Mouse (Mus musculus) G1E (cell line): ENCODE data around the gene Spon1. TPM values are rescaled to one million over a fixed set of nuclear protein-coding genes. Genes with fewer than 3 reads are reported as not detected.

Source experiments
- ATAC-seq: 2 replicates; pipeline ENCODE4 v1.8.0; 2016; ENCODE audit warnings: mild to moderate bottlenecking; ENCODE audit not compliant: insufficient number of reproducible peaks, poor library complexity, low FRiP score, severe bottlenecking; ENCODE audit errors: extremely low read depth
- DNase-seq: peaks from one replicate; pipeline ENCODE4 v3.0.0; 2012; ENCODE audit warnings: low spot score
- H3K27me3 ChIP-seq: 2 replicates; pipeline ENCODE4 v1.6.1; 2012; ENCODE audit warnings: mild to moderate bottlenecking, low read length, inconsistent platforms; ENCODE audit not compliant: insufficient read depth
- H3K36me3 ChIP-seq: replicated peaks from 2 replicates; pipeline ENCODE3; 2012; ENCODE audit warnings: mild to moderate bottlenecking, inconsistent platforms
- H3K4me1 ChIP-seq: 2 replicates; pipeline ENCODE4 v1.6.1; 2012; ENCODE audit warnings: low read depth, low read length, inconsistent platforms, mixed read lengths; ENCODE audit not compliant: insufficient read depth
- H3K4me3 ChIP-seq: 2 replicates; pipeline ENCODE4 v1.5.1; 2012; ENCODE audit warnings: low read depth, mild to moderate bottlenecking, inconsistent platforms, low read length, moderate library complexity, mixed read lengths
- H3K9me3 ChIP-seq: replicated peaks from 2 replicates; pipeline ENCODE4 v1.6.1; 2012; ENCODE audit warnings: inconsistent platforms
- CTCF ChIP-seq: IDR thresholded peaks from 2 replicates; pipeline ENCODE4 v1.5.1; 2012; ENCODE audit warnings: low read depth, low read length, inconsistent platforms, mixed read lengths
- GATA1 ChIP-seq: IDR thresholded peaks from 2 replicates; pipeline ENCODE4 v1.6.1; 2012; ENCODE audit warnings: borderline replicate concordance, low read length, inconsistent platforms, mixed read lengths
- GATA2 ChIP-seq: IDR thresholded peaks from 2 replicates; pipeline ENCODE4 v1.6.1; 2012; ENCODE audit warnings: low read depth, low read length, inconsistent platforms, borderline replicate concordance
- POLR2AphosphoS5 ChIP-seq: IDR thresholded peaks from 2 replicates; pipeline ENCODE4 v1.6.1; 2012; ENCODE audit warnings: low read depth, low read length, inconsistent platforms; ENCODE audit not compliant: insufficient replicate concordance
- TAL1 ChIP-seq: conservative IDR thresholded peaks from 2 replicates; pipeline ENCODE4 v1.6.1; 2012; ENCODE audit warnings: low read depth, low read length, inconsistent platforms, mixed read lengths
- polyA plus RNA-seq: library from polyadenylated mRNA; stranded (reverse); fragments of >175 nt; gene quantifications from 2 replicates; pipeline ENCODE4 v1.2.3, GENCODE M21; 2012
- total RNA-seq, 2 experiments: library from RNA; stranded (forward) in 1 of 2; stranded (reverse) in 1 of 2; fragments of 200-1000 nt in 1 of 2; fragments of >200 nt in 1 of 2; fragmentation: Nextera tagmentation in 1 of 2; gene quantifications; 2 replicates each; pipeline ENCODE4 v1.2.3; 2014 to 2017

The Spon1 gene
- total and polyA plus RNA-seq, 3 experiments, result 0.05 TPM; not detected in 2

- H3K4me3 ChIP-seq, result no peak overlapping the region
- no peak for ATAC-seq
- H3K9me3 ChIP-seq, result peaks cover 2% of the 10 kb centered on the region
- no peaks in the 10 kb centered on the region for H3K36me3 ChIP-seq
- no peak for TF ChIP-seq CTCF
- TF ChIP-seq TAL1, result no peak
- no peak for TF ChIP-seq GATA1
- no peak for TF ChIP-seq POLR2AphosphoS5
- H3K4me1 ChIP-seq, result no peaks in the 10 kb centered on the region
- DNase-seq, result no peak
- peaks cover 2% of the 10 kb centered on the region; the same call in 1 of the 2 replicates for H3K27me3 ChIP-seq
These were observed 195.2 kb downstream of the Spon1 start for GRCm38 (mm10) chr7:113960841-113961499.

GRCm38 (mm10) chr7:113961500-113961895 lies 195.7 kb downstream of the Spon1 start:
- no peak for TF ChIP-seq GATA2
- no peak for TF ChIP-seq POLR2AphosphoS5
- TF ChIP-seq TAL1, result no peak
- no peak for TF ChIP-seq GATA1
- no peak for TF ChIP-seq CTCF
- Histone ChIP-seq H3K4me1 (no peaks in the 10 kb centered on the region), H3K4me3 (no peak overlapping the region), H3K36me3 (no peaks in the 10 kb centered on the region), H3K27me3 (peaks cover 2% of the 10 kb centered on the region; the same call in 1 of the 2 replicates), H3K9me3 (peaks cover 2% of the 10 kb centered on the region)
- ATAC-seq, result no peak
- DNase-seq, result no peak

- Histone ChIP-seq H3K4me1 (no peaks in the 10 kb centered on the region), H3K36me3 (no peaks in the 10 kb centered on the region), H3K9me3 (peaks cover 2% of the 10 kb centered on the region), H3K4me3 (no peak overlapping the region), H3K27me3 (peaks cover 2% of the 10 kb centered on the region; the same call in 1 of the 2 replicates)
- no peak for ATAC-seq
- DNase-seq, result no peak
- no peak for TF ChIP-seq CTCF
- TF ChIP-seq GATA2, result no peak
- TF ChIP-seq POLR2AphosphoS5, result no peak
- no peak for TF ChIP-seq GATA1
- no peak for TF ChIP-seq TAL1
These were observed 196.3 kb downstream of the Spon1 start for GRCm38 (mm10) chr7:113962078-113962477.

GRCm38 (mm10) chr7:113963766-113964165 lies 198.0 kb downstream of the Spon1 start:
- DNase-seq, result no peak
- H3K27me3 ChIP-seq, result peaks cover 2% of the 10 kb centered on the region; the same call in 1 of the 2 replicates
- H3K9me3 ChIP-seq, result peaks cover 2% of the 10 kb centered on the region; the same call in 1 of the 2 replicates
- no peak overlapping the region for H3K4me3 ChIP-seq
- no peaks in the 10 kb centered on the region for H3K4me1 ChIP-seq
- no peak for TF ChIP-seq POLR2AphosphoS5
- TF ChIP-seq GATA1, result no peak
- TF ChIP-seq GATA2, result no peak
- TF ChIP-seq TAL1, result no peak
- no peak for TF ChIP-seq CTCF
- ATAC-seq, result no peak
- H3K36me3 ChIP-seq, result no peaks in the 10 kb centered on the region

GRCm38 (mm10) chr7:113965625-113966024 lies 199.8 kb downstream of the Spon1 start:
- TF ChIP-seq POLR2AphosphoS5, result no peak
- no peak for TF ChIP-seq CTCF
- Histone ChIP-seq H3K36me3 (no peaks in the 10 kb centered on the region), H3K9me3 (peaks cover 2% of the 10 kb centered on the region; the same call in 1 of the 2 replicates), H3K4me3 (no peak overlapping the region), H3K4me1 (no peaks in the 10 kb centered on the region), H3K27me3 (peaks cover 2% of the 10 kb centered on the region; the same call in 1 of the 2 replicates)
- DNase-seq, result no peak
- no peak for ATAC-seq

- no peaks in the 10 kb centered on the region for H3K27me3 ChIP-seq
- no peak for DNase-seq
- H3K4me1 ChIP-seq, result no peaks in the 10 kb centered on the region
- no peak overlapping the region for H3K4me3 ChIP-seq
- TF ChIP-seq GATA2 (no peak), POLR2AphosphoS5 (no peak), TAL1 (no peak), CTCF (no peak), GATA1 (no peak)
- ATAC-seq, result no peak
- H3K36me3 ChIP-seq, result no peaks in the 10 kb centered on the region
- peaks cover 15% of the 10 kb centered on the region for H3K9me3 ChIP-seq
These were observed 203.4 kb downstream of the Spon1 start for GRCm38 (mm10) chr7:113969182-113969581.

GRCm38 (mm10) chr7:113972536-113972935 lies 206.7 kb downstream of the Spon1 start:
- H3K9me3 ChIP-seq, result peaks cover 15% of the 10 kb centered on the region
- H3K36me3 ChIP-seq, result no peaks in the 10 kb centered on the region
- DNase-seq (no peak), ATAC-seq (no peak)
- TF ChIP-seq POLR2AphosphoS5 (no peak), CTCF (no peak), GATA1 (no peak), TAL1 (no peak), GATA2 (no peak)
- H3K27me3 ChIP-seq, result no peaks in the 10 kb centered on the region
- H3K4me3 ChIP-seq, result no peak overlapping the region
- no peaks in the 10 kb centered on the region for H3K4me1 ChIP-seq
